Mouse (Mus musculus): ENCODE data around the gene Iars2.

- TF ChIP-seq CTCF (IDR thresholded peaks at IDR 0.05; ENCODE audit: low read depth, low read length) = no peak
- no peak for TF ChIP-seq POLR2A (IDR thresholded peaks at IDR 0.05; ENCODE audit: extremely low read depth, insufficient read depth, low read length)
These were observed 4.9 kb upstream of the Iars2 start for GRCm38 (mm10) chr1:185334136-185334535.
